Mouse (Mus musculus): ENCODE results near the gene Fscn3.

Fscn3 gene

DNA sequence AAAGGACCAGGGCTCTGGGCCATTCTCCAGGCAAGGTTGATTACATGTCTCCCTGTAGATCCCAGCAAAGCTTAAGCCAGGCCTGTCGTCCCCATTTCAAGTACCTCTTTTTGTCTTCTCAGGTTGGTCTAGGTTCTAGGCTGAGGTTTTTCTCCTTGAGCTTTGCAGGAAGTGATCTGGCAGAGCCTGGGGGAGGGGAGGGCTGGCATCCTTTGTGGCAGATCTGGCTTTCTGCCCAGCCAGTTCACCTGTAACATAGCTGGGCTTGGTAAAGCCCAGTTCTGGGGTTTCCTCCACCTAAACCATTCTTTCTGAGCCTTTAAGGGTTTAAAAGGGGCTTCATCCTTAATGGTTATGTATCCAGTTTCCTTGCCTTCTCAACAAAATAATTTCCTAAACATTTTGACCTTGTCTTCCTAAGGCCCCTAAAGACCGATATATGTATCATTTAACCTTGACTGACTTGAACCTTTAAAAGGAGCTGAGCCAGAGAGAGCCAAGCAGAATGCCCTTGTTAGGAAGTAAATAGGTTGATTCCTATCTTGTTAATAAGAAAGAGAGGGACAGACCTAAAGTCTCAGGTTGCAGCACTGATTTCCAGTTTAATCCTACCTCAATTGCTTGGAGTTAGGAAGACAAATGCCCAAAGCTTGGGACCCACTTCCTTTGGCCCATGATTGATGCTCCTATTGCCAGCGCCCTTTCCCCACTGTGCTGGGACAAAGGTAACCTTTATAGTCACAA, at the start of gene Fscn3:
Gene Fscn3, plus strand, starts transcription at position 694 of the 744 bp plus-strand sequence.
- DNase-seq (ENCODE audit: low spot score), result no peak

DNA sequence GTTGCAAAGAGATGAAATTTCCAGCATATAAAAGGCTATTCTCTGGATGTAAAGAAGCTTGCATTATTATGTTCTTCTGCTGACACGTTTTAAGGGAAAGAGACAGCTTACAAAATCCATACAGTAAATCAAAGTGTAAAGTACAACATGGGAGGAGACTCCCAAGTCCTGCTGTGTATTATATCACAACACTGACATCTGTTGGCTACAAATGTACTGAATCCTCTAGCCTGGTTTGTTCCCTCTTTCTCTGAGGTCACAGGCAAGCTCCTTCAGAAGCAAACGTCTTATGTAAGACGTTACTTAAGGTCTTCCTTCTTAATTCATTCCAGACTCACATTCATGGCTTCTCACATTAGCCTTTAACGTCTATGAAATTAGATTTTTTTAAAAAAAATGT, 45.6 kb upstream of the Fscn3 start:
- DNase-seq (ENCODE audit: low spot score), result no peak

DNA sequence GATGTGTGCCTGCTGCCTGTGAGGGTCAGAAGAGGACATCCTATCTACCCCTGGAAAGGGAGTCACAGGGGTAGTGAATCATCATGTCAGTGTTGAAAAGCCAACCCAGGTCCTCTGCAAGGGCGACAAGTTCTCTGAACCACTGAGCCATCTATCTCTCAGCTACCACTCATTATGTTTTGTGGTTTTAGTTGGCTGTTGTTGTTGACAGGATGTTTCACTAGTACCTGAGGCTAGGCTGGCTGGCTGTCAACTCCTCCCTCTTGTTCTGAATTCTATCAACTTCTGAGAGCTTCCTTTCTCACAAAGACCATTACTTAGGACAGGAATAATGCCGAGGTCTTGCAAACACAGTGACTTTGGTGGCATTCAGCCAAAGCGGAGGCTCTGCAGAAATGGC, 42.4 kb upstream of the Fscn3 start:
- DNase-seq (ENCODE audit: low spot score), result no peak

DNA sequence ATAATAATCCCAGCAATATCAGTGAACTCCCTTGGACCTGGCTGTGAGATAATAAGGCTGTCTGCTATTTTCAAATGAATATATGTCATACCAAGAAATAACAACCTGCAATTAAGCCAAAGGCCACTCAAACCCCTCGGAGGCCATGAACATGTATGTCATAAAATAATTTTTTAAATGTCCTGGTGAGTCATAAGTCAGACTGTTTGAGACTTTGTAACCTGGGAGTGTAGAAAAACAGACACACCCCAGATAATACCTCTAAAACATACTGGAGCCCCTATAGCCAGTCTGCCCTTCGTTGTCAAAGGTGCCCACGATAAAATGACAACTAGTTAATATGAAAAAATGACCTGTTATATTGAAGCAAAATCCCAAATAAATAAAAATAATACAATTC, 38.6 kb upstream of the Fscn3 start:
- no peak for DNase-seq (ENCODE audit: low spot score)

DNA sequence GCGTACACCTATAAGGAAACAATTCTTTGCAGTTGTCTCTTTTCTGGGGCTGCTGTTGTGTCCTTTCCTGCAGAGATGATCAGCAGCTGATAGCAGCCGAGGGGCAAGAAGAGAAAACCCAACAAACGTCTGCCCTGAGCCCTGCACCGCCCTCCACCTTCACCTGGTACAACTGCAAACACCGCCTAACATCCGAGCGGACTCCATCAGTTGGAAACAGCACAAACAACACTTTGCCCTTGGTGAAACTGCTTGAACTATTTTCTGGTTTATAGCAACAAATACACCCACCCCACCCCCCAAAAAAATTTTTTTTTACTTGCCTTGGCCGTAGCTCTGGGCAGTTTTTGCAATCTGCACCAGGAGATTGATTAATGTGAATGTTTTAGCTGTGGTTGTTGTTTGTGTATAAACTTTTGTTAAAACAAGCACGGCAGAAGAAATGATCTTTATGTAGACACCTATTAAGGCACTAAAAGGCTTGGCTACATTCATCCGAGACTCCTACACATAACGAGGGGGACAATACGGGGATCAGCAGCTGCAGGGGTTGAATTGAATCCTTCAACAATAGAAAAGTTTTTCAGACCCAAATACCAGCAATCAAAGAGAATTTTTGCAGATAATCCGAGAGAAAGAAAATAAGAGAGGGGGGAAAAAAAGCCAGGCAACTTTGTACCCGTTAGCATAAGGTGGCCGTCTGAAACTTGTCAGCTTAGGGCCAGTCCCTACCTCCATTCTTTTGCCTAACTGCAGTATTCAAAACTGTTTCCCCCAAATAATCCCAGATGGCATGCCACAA, 31.3 kb upstream of the Fscn3 start:
- no peak for DNase-seq (ENCODE audit: low spot score)

DNA sequence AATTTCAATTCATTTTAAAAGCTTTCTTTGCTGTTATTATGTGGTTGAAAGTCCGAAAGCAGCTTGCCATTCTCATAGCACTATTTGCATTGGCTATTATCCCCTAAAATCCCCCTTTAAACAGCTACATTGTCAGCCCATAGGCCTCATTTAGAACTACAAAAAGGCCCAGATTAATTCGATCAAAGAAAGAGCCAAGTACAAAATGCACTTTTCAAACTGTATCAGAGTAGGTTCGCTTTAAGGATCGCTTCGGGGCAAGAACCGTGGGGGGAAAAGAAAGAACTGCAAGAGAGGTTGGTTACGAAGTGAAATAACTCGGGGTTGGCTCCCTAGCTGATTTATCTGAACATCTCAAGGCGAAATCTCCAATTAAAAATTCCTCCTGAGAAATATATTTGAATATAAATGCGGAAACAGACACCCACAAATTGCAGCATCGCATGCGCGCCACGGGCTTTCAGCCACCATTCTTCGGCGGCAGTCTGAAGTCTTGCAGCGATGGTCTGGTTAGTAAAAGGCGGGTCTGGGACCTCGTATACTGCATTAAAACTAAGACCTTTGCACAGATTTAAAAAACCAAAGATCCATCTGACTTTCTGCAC, 30.6 kb upstream of the Fscn3 start:
- DNase-seq (ENCODE audit: low spot score), result no peak

DNA sequence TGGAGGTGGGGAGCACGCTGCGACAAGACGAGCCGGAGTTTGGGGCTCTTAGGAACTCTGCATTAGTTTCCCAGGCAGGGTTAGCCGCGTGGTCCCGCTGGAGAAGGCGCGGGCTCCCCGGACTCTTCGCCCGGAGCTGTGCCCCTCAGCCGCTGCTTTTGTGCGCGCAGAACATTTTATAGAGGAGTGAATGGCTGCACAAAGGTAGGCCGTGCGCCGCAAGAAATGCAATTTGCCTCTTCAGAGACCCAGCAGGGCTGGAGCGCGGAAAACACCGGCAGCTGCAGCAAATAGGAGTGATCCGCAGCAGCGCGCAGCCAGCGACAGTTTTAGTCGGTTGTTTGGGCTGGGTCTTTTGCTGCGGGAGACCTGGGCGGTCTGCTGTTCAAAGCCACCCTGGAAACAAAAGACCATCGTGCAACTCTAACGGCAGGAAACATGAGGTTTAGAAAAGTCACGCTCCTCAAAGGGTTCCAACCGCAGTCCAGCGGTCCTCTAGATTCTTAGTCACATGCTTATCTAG, 29.8 kb upstream of the Fscn3 start, which contains the start of gene Zfp800:
Gene Zfp800, minus strand, starts transcription at position 325 of the 523 bp plus-strand sequence.
- DNase-seq (ENCODE audit: low spot score), result no peak

DNA sequence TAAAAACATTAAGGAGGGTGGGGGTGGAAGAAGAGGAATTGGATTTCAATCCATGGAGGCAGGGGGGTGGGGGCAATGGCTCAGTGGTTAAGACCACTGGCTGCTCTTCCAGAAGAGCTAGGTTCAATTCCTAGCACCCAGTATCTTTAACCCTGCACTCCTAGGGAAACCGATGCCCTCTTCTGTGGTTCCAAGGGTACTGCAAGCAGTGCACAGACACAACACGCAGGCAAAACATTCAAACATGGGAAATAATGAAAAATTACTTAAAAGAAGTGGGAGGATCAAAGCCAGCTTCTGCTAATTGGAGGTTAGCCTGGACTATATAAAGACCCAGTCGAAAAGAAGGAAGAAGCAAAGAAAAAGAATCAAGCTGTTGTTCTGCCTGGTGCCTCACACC, 28.9 kb upstream of the Fscn3 start:
- no peak for DNase-seq (ENCODE audit: low spot score)

DNA sequence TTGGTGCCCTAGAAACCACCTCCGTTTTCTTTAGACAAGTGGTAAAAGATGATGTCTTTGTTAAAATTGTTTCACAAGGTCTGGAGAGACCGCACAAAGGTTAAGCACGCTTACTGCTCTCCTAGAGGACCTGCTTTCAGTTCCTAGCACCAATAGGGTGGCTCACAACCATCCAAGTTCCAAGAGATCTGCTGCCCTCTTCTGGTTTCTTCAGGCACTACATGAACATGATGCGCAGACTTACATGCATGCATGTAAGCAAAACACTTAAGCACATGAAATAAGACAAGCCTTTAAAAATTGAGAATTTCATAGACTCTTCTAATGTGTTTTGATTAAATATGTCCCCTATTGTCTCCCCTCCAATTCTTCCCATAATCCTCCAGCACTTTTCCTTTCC, 27.8 kb upstream of the Fscn3 start:
- DNase-seq (ENCODE audit: low spot score), result no peak

DNA sequence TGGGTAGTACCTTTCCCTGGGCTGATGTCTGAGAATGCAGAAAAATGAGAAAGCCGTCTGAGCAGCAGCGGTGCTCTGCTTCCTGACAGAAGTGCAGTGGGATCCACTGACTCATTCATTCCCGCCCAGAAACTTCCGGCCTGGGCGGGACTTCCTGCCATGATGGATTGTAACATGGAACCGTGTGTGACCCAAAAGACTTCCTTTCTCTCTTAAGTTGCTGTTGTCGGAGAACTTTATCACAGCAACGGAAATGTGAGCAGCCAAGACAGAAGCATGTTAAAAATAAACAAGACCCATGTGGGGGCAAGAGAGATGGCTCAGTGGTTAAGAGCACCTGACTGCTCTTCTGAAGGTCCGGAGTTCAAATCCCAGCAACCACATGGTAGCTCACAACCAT, 17.5 kb upstream of the Fscn3 start:
- DNase-seq (ENCODE audit: low spot score), result no peak

DNA sequence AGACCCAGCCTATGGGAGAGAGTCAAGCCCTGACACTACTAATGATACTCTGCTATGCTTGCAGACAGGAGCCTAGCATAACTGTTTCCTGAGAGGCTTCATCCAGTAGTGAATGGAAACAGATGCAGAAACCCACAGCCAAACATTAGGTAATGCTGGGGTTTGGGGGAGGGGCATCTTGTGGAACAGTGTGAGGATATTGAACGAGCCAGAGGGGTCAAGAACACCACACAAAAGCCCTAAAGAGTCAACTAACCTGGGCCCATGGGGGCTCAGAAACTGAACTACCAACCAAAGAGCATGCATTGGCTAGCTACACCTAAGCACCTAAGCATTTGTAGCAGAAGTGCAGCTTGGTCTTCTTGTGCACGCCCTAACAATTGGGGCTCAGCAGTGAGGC, 16.4 kb upstream of the Fscn3 start:
- DNase-seq (ENCODE audit: low spot score), result no peak

DNA sequence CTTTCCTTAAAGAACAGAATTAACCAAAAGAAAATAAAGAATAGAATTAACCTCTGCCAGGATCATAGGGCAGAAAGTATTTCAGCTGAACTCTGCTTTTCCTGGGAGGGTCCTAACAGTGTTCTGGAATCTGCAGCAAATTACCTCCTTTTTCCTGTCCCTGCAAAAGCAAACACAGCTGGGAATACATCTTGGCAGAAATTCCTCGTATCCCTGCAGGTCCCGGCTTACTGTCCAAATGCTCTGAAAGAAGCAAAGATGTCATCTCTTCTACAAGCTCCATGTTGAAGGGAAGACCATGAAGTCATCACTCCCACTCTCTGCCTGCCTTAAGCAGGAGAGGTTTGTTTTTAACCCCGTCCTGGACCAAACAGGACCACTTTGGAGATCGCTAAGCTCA, 10.6 kb upstream of the Fscn3 start:
- no peak for DNase-seq (ENCODE audit: low spot score)

DNA sequence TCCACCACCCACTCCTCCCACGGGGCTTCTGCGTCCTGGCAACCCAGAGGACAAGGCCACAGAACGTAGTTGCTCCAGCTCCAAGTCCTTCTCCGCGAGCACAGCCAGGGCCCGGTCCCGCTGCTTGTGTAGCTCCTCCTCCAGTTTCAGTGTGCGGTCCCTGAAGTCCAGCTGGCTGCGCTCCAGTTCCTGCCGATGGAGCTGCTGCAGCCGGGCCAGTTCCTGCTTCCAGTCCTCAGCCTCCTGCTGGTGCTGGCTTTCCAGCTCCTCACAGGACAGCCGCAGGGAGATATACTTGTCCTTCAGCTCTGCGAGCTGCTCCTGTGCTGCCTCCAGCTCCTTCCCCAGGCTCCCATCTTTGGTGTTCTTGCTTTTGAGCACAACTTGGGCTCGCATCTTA, 9.1 kb upstream of the Fscn3 start:
- DNase-seq (ENCODE audit: low spot score), result no peak

DNA sequence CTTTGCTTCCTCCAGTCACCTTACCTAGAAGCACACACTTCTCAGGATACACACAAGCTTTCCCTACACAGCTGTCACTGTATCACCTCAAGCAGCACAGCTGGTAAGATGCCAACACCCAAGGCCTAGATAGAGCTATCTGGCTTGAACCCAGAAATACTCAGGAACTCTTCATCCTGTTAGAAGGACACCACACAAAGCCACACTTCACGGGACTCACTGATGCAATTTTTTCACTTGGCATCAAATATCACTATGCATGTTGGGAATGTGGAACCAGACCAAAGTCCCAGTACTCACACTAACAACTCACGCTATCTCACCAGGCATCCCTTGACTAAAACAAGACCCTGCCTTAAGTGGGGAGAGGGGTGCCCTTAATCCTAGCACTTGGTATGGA, 7.9 kb upstream of the Fscn3 start:
- no peak for DNase-seq (ENCODE audit: low spot score)

DNA sequence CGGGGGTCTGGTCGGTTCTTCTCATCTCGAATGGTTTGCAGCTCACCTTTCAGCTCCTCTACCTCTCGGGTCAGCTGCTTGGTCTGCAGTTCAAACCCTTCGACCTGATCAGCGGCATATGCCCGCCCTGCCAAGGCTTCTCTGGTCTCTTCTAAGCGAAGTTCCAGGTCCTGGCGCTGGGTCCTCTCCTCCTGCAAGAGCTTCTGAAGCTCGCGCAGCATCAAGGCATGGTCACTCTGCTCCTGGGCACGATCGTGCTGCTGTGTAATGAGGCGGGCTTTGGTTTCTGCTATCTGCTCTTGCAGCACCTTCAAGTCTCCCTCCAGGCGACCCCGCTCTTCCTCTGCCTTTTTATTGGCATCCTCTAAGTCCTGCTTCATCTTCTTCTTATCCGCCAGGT, 7.2 kb upstream of the Fscn3 start:
- no peak for DNase-seq (ENCODE audit: low spot score)

DNA sequence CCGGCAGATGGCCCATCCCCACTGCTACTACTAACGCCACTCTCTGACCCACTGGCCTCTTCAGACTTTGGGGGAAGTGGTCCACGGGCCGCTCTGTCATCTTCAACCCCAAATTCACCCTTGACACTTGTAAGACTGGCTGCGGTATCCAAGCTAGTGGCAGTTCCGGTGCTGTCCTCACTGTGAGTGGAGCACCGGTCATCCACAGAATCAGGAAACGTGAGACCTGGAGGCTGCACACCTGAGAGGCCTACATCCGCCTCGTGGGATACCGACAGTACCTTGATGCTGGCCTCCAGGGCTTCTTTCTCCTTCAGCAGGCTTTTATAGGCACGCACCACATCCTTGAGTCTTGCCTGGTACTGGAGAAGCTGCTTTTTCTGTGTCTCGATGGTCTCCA, 6.7 kb upstream of the Fscn3 start:
- DNase-seq (ENCODE audit: low spot score), result no peak

DNA sequence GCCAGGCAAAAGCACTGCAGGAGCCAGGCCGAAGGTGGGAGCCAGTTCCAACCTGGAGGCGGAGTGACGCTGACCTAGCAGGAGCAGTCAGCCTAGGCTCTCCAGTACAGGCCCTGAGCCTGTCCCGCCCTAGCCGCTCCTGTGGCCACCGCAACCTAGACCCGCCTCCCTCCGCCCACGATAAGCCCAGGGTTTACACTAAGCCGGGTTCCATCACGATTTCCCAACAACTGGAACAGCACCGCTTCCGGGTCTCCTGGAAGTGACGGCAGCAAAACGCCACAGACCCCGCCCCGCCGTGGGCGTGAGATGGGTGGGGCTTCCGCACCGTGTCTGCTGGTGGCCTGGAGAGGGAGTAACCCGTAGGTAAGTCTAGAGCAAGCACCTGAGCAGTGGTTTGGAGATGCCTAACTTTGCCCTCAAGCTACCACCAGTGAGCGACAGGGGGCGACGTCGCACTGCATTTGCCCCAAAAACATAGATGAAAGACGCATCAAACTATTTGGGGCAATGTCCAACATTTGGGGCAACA, 6.1 kb upstream of the Fscn3 start:
- DNase-seq (ENCODE audit: low spot score), result peak; percentile 79

DNA sequence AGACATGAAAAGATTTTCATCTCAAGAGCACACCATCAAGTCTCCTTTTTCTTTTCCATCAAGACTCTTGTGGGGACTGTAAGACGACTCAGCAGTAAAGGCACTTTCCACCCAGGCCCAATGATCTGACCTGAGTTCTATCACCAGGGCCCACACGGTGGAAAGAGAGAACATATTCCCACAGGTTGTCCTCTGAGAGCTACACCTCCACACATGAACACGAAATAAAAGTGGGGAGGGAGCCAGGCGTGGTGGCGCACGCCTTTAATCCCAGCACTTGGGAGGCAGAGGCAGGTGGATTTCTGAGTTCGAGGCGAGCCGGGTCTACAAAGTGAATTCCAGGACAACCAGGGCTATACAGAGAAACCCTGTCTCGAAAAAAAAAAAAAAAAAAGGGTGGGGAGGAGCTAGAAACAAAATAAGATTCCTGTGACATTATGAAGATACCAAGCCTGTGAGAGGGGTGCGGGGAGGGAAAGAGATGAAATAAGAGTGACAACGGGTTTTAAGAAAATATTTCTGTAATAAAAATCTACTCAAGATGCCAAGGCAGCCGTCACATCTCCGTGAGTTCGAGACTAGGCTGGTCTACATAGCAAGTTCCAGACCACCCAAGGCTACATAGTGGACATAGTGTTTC, 4.8 kb upstream of the Fscn3 start:
- no peak for DNase-seq (ENCODE audit: low spot score)

DNA sequence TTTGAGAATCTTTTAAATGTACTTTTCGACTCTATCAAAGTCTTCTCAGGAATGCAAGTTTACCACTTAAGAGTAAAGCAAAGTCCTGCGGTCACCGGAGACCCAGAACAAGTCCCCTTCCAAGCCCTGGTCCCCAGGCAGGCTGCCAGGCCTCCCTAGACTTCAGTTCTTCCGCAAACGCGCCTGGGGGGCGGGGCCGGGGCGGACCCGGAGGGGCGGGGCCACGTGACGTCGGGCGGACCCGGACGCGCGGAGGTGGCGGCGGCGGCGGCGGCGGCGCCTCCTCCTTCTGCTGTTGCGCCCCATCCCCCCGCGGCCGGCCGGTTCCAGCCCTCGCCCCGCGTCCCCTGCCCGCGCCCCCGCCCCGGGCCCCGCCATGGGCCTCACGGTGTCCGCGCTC, 4.3 kb upstream of the Fscn3 start, which contains the start of gene Arf5:
Gene Arf5, plus strand, starts transcription at position 248 of the 400 bp plus-strand sequence.
- DNase-seq (ENCODE audit: low spot score), result peak; percentile 64

DNA sequence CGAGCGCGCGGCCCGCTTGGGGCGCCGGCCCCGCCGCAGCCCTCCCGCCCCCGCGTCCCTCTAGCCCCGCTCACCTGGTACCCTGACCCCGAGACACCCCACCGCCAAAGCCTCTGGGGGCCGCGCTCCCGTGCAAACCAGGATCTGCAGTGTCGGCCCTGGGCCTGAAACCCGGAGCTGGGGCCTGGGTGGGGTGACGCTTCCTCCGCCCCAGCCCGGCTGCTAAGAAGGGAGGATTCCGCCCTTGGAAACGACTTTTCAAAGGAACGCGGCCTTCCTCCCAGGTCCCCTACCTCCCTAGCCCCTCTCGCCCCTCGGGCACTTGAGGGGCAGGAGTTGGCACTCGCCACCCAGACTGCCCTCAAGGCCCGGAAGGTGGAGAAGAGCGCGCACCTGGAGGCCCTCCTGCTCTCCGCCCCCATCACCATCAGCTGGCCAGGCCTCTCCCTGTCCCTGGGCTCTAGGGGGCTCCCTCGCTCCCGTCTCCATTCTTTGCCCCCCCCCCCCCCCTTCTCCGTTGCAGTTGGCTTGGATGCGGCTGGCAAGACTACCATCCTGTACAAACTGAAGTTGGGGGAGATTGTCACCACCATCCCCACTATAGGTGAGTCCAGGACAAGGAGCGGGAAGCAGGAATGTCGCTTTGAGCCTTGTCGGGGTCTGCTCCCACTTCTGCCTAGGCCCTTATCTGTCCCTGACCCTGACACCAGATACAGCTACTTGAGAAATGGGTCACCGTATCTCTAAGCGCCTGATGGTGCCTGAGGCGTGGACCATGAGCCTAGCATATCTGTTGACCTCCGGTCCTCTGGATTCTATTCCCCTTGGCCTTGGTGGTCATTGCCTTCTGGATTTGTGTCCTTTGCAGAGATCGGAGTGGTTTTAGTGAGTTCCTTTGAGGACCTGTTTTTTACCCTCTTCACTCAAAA, 3.6 kb upstream of the Fscn3 start:
- no peak for DNase-seq (ENCODE audit: low spot score)

DNA sequence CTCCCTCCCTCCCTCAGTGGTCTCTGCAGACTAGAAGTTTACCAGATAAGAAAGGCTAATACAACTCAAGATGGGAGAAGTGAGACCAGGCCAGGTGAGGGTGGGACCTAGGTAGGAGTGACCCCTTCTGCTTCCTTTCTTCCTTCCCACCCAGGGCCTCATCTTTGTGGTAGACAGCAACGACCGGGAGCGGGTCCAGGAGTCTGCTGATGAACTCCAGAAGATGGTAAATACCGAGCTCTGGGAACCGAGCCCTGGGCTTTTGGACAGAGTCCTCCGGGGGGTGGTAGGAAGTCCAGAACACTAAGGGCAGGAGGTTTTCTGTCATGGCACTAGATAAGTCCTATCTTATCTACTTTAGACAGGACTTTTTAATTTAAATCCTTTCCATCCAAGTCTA, 2.6 kb upstream of the Fscn3 start:
- no peak for DNase-seq (ENCODE audit: low spot score)
